Mouse (Mus musculus) right cerebral cortex, postnatal 25 days (tissue): ENCODE measurements at regions not wholly inside any gene's neighbourhood (a gene's known extent, or its start where the extent isn't known, plus 50 kb on each side); places are given as distances from the start of the nearest gene placed in this dataset.

Experiments used
- DNase-seq: peaks from one replicate; pipeline ENCODE4 v3.0.0; 2022

- DNase-seq: peak; percentile 48
Observed at GRCm38 (mm10) chr4:32074399-32075296, 110.8 kb downstream of the Map3k7 start.

- DNase-seq: no peak
Observed at GRCm38 (mm10) chr4:32076391-32076925, 112.6 kb downstream of the Map3k7 start.

- DNase-seq: no peak
Observed at GRCm38 (mm10) chr4:32083456-32083855, 119.6 kb downstream of the Map3k7 start.

GRCm38 (mm10) chr4:32084250-32084869, 120.5 kb downstream of the Map3k7 start:
- DNase-seq: no peak

- DNase-seq: no peak
Observed at GRCm38 (mm10) chr4:32085040-32085439, 121.1 kb downstream of the Map3k7 start.

GRCm38 (mm10) chr4:32091086-32091485, 127.2 kb downstream of the Map3k7 start:
- no peak for DNase-seq

GRCm38 (mm10) chr4:32092320-32093041, 128.6 kb downstream of the Map3k7 start:
- no peak for DNase-seq

- no peak for DNase-seq
Observed at GRCm38 (mm10) chr4:32098233-32098632, 134.3 kb downstream of the Map3k7 start.

GRCm38 (mm10) chr4:32101002-32101401, 137.1 kb downstream of the Map3k7 start:
- no peak for DNase-seq

GRCm38 (mm10) chr4:32106664-32107171, 131.9 kb upstream of the Bach2 start:
- peak; percentile 19 for DNase-seq

GRCm38 (mm10) chr4:32122320-32122719, 116.3 kb upstream of the Bach2 start:
- DNase-seq: no peak

- no peak for DNase-seq
Observed at GRCm38 (mm10) chr4:32126828-32127227, 111.8 kb upstream of the Bach2 start.

GRCm38 (mm10) chr4:32130594-32130993, 108.0 kb upstream of the Bach2 start:
- no peak for DNase-seq

- DNase-seq: no peak
Observed at GRCm38 (mm10) chr4:32131819-32132218, 106.8 kb upstream of the Bach2 start.

- DNase-seq: no peak
Observed at GRCm38 (mm10) chr4:32136151-32136550, 102.5 kb upstream of the Bach2 start.

- no peak for DNase-seq
Observed at GRCm38 (mm10) chr4:32137243-32137642, 101.4 kb upstream of the Bach2 start.

- DNase-seq: no peak
Observed at GRCm38 (mm10) chr4:32137966-32138365, 100.6 kb upstream of the Bach2 start.

- DNase-seq: no peak
Observed at GRCm38 (mm10) chr4:32139586-32139985, 99.0 kb upstream of the Bach2 start.

- DNase-seq: no peak
Observed at GRCm38 (mm10) chr4:32140068-32140467, 98.5 kb upstream of the Bach2 start.

GRCm38 (mm10) chr4:32142198-32142597, 96.4 kb upstream of the Bach2 start:
- no peak for DNase-seq

- no peak for DNase-seq
Observed at GRCm38 (mm10) chr4:32147146-32147545, 91.5 kb upstream of the Bach2 start.

- DNase-seq: no peak
Observed at GRCm38 (mm10) chr4:32148597-32148996, 90.0 kb upstream of the Bach2 start.

- DNase-seq: no peak
Observed at GRCm38 (mm10) chr4:32149171-32149570, 89.4 kb upstream of the Bach2 start.
